Mouse (Mus musculus) adrenal gland, postnatal 14 days (tissue): Measurements from ENCODE around the gene Afmid. TPM values are rescaled to one million over a fixed set of nuclear protein-coding genes. Genes with fewer than 3 reads are reported as not detected.
A peak's percentile ranks its signal among the peaks of the same experiment; 100 is the strongest.
"Not testable (repeated sequence)": the region's sequence is repeated elsewhere in the genome, so short reads cannot be mapped to it uniquely, and the experiment has no call there.

Experiments used
- DNase-seq: peaks from one replicate; pipeline ENCODE4 v3.0.0; 2021; ENCODE audit warnings: mixed read lengths
- total RNA-seq: library from RNA; stranded (reverse); gene quantifications from 2 replicates; pipeline ENCODE4 v1.2.3, GENCODE M21; 2021

Afmid gene
- total RNA-seq, 1 experiment from 2014 or later, result 16.4 TPM

DNA sequence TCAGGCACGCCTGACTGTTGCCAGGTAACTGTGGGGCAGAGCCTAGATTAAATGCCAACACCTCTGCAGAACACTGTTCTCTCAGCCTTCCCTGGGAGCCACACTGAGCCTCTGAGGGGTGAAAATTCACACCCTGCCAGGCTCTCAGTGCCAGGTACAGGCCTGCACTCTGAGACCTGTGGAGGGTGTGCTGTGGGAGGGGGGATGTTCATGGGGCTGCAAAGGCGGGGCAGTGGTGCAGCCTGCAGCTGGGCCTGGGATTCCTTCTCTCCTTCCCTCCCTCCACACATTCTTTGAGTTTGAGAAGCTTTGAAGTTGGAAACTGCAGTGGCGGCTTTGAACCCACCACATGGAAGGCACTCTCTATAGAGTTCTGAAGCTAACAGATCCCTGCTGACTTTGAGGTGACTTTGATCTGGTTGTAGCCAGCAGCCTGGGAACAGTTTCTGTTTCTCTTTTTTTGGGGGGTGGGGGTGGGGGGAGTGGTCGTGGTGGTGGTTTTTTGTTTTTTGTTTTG is 31.6 kb upstream of the Afmid start:
- no peak for DNase-seq

DNA sequence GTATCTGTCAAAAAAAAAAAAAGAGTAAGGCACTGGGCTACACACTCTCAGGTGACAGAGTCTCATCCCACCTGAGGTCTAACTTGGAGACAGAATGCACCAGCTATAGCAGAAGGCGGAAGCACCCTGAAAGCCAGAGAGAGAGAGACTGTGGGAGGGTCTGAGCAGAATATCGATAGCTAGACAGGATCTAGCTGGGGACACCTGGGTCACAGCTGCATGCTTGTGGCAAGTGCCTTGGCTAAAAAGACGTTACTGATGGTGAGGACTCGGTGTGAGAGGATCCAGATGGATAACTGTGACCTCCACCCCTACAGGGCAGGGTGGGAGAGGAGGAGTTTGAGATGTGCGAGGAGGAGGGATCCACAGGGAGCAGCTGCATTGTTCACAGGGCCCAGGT is 28.8 kb upstream of the Afmid start:
- no peak for DNase-seq

DNA sequence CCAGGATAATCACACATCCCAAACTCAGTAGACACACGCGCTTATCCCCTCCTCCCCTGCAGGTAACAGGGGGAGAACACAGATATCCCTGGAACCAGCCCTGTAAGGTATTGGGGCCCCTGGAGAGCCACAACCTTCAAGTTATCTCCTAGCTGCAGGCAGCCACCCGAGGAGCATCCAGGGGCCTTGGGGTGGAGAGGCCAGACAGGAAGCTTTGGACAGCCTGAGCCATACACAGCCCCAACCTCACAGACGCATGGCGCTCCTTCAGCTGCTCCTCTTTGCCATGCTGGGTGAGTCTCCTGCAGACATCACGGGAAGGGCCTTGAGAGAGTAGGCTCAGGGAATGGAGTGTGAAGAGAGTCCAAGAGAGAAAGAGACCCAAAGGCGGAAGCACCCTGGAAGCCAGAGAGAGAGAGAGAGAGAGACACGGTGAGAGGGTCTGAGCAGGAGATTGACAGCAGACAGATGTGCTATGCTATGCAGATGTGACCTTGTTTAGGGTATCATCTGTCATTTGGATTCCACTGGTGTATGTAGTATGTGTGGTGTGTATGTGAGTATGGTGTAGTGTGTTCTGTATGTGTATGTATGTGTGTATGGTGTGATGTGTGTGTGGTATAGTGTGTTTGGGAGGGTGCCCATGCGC is 28.1 kb upstream of the Afmid start, which contains the start of gene 6030468B19Rik:
TSS of gene 6030468B19Rik (plus strand) at position 150 of the 649 bp plus-strand sequence.
- DNase-seq, result no peak

- no peak for DNase-seq
Measured at GRCm38 (mm10) chr11:117798160-117798541, 27.6 kb upstream of the Afmid start.

DNA sequence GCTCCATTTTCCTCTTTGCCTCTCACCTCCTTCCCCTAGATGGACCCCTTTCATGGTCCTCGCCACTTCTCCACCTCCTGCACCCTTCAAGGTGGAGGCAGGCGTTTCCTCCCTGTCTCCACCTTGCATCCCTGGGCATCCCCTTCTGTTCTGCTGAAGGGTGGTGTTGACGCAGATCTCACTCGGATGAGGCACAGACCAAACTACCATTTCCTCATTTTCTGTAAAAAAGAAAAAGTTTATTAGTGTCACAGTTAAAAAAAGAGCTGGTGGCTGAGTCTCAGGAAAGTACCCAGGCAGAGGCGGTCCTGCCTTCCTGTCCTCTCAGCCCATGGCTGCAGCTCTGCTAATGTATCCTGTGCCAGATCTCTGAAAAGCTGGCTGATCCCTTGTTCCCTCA is 26.6 kb upstream of the Afmid start:
- no peak for DNase-seq

GRCm38 (mm10) chr11:117800038-117800437 is 25.7 kb upstream of the Afmid start:
- no peak for DNase-seq

GRCm38 (mm10) chr11:117801650-117802049 is 24.1 kb upstream of the Afmid start:
- no peak for DNase-seq

- no peak for DNase-seq
Measured at GRCm38 (mm10) chr11:117803166-117803688, 22.5 kb upstream of the Afmid start.

- no peak for DNase-seq
Measured at GRCm38 (mm10) chr11:117806781-117807180, 18.9 kb upstream of the Afmid start.

DNA sequence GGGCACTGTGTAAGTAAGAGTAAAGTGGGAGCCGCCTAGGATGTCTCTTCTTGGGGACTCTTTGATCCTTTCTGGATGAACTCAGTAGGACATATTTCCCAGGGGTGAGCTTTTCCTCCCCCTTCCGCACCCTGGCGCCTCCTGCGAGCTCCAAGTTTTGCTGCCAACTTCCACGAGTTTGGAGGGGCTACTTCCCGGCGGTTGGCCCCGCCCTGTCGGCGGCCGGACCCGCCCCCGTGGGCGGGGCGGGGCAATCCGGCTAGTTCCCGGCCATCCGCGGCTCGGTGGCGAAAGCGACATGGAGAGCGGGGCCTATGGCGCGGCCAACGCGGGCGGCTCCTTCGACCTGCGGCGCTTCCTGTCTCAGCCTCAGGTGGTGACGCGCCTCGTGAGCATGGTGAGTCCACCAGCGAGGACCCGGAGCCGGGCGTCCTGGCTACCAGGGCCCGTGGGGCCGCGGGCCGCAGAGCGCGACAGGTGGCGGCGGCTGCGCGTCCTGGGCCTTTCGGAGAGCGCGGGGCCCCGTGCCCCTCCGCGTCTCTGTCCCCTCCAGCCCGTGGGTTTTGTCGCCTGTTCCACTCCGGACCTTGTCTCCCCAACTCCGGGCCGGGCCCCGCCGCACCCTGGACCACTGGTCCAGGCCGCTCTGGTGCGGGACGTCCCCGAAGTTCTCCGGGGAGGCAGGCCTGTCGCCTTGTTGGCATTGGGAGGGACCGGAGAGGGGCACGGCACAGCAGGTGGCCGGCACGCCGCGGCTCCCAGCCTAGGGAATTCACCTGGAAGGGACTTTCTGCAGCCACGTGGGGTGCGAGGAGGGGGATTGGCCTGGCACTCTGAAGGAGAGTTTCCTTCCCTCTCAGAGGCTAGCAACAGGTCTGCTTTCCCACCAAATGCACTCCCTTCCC is 16.1 kb upstream of the Afmid start, which contains the start of the genes Gm20708 and Syngr2:
TSS of gene Gm20708 (plus strand) at position 262 of the 905 bp plus-strand sequence.
TSS of gene Syngr2 (plus strand) at position 262 of the 905 bp plus-strand sequence.
- peak; percentile 83 for DNase-seq

GRCm38 (mm10) chr11:117810401-117811046 is 15.2 kb upstream of the Afmid start:
- DNase-seq, result peak; percentile 96

DNA sequence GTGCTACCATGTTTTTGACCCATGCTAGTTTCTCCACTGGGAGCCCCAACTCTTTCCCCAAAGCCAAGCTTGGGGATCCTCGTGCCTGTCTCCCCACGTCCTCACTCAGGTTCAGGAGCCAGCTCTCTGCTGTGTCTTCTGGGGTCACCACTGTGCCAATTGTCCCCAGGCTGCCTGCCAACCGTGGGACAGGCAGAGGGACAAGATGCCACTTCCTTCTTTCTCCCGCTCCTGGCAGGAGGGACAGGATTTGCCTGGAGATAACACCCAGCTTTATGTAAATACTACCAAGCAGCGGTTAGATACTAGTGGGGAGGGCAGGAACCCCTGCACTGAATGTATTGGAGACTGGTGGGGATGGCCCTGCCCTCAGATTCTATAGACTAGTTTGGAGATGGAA is 11.9 kb upstream of the Afmid start:
- DNase-seq, result no peak

DNA sequence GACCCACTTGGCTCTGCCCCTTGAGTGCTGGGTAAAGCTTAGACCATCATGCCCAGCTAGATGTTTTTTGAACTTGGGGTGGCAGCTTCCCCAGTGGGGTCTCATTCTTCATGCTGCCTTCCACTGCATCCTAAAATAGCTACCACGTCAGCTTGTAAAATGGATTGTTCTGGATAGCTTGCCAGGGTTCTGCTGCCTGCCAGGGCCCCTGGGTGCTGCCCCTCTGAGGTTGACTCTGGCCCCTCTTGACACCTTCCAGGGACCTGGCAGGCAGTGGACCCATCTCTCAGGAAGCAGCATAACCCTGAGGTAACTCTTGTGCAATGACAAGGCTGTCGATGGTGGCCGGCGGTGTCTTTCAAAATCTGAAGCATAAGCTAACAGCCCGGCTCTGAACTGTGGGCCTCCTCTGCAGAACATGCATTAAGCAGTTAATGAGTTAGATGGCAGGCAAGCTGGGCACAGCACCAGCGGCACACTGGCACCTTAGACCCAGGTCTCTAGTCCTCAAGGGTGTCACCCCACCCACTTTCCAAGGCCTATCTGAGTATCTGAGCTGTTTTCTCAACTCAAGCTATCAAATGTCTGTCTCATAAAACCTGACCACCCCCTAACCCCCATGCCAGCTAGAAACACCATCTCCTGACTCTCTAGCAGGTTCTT is 10.9 kb upstream of the Afmid start:
- peak; percentile 4 for DNase-seq

GRCm38 (mm10) chr11:117815850-117816249 is 9.9 kb upstream of the Afmid start:
- not testable (repeated sequence) for DNase-seq

DNA sequence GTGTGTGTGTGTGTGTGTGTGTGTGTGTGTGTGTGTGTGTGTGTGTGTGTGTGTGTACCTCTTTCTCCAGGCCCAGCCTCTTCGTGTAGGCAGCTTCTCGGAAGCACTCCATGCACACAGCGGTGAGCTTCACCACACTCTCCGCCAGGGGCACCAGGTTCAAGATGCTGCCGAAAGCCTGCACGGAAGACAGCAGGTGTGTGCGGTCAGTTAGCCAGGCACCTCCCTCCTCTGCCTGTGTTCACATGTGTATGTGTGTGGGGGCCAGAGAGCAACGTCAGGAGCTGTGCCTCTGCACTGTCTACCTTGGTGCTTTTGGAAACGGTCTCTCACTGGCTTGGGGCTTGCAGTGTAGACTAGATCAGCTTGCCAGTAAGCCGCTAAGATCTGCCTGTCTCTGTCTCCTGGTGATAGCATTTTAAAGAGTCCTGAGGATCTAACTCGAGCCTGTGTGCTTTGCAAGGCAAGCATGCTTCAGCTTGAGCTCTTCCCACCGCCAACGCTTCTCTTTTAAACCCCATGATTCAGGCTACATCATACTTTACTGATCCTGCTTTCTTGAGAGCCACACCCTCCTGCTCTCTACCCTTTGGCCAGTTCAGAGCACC is 9.2 kb upstream of the Afmid start:
- no peak for DNase-seq

- no peak for DNase-seq
Measured at GRCm38 (mm10) chr11:117819095-117819494, 6.6 kb upstream of the Afmid start.

DNA sequence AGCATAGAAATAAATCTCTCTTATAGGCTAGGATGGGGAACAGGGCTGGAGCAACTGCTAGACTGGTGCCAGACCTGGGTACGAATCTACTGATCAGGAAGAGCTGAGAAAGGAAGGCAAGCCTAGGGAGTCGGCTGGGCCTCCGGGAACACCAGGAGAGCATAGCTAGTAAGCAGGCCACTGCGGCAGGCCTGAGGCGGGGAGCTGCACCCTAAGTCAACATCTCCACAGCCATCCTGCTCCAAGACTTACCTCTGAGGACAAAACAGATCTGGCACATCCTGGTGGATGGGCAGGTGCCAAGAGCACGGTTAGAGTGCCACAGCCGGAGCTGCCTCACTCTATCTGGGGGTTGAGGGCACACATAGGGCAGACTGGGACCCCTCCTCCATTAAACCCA is 5.6 kb upstream of the Afmid start:
- DNase-seq, result no peak

DNA sequence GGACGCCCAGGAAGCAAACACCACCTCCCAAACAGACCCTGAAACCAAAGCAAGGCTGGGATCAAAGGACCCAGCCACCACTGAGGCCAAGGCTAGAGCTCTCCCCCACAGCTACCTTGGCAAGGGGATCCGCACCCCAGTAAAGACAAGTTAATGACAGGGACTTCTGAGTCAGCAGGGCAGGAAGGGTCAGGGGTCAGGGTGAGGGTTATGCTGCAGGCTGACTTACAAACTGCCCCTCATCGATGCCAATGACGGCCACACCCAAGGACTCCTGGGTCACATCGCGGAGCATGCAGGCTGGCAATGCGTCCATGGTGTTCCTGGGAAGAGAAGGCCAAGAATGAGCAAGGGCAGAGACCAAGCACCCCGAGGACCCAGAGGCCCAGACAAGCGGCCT is 3.9 kb upstream of the Afmid start:
- peak; percentile 58 for DNase-seq

- peak; percentile 32 for DNase-seq
Measured at GRCm38 (mm10) chr11:117822728-117823241, 2.9 kb upstream of the Afmid start.

DNA sequence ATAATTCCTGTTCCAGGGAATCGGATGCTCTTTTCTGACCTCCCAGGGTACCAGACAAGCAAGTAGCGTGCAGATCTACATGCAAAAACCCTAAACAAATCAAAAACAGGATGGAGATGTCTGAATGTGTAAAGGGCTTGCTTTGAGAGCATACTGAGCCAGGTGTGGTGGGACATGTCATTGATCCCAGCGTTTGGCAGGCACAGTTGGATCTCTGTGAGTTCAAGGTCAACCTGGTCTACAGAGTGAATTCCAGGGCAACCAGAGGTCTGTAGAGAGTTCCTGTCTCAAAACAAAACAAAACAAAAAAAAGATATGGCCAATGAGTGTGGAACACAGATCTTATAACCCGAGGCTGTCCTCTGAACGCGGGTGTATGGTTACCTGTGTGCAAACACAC is 2.3 kb upstream of the Afmid start:
- peak; percentile 2 for DNase-seq
